Mouse (Mus musculus) CH12.LX (cell line): ENCODE measurements around the gene Arfip1. TPM values are rescaled to one million over a fixed set of nuclear protein-coding genes. Genes with fewer than 3 reads are reported as not detected.

Experiments used
- DNase-seq: peaks from one replicate; pipeline ENCODE4 v3.0.0-alpha.2; 2013; ENCODE audit errors: extremely low read depth
- H3K27ac ChIP-seq: 2 replicates; pipeline ENCODE4 v1.5.1; 2012; ENCODE audit warnings: low read depth, mild to moderate bottlenecking, control low read depth, moderate library complexity; ENCODE audit not compliant: insufficient read depth
- H3K27me3 ChIP-seq: replicated peaks from 2 replicates; pipeline ENCODE3; 2012; ENCODE audit warnings: inconsistent platforms
- H3K36me3 ChIP-seq, 2 experiments: replicated peaks in 1 of 2; 2 replicates each; pipeline versions ENCODE3 to v1.6.1; 2012; ENCODE audit warnings: inconsistent platforms in 1 of 2, low read length in 1 of 2, mild to moderate bottlenecking in 1 of 2, mixed read lengths in 1 of 2, moderate library complexity in 1 of 2; ENCODE audit not compliant: control insufficient read depth in 1 of 2, insufficient read depth in 1 of 2
- H3K4me1 ChIP-seq, 2 experiments: 2 replicates each; pipeline ENCODE4 v1.6.1; 2012; ENCODE audit warnings: inconsistent platforms in 1 of 2, moderate library complexity in 1 of 2; ENCODE audit not compliant: insufficient read depth in 2 of 2, control insufficient read depth in 1 of 2
- H3K4me2 ChIP-seq: 2 replicates; pipeline ENCODE4 v1.6.1; 2012; ENCODE audit warnings: low read depth, mild to moderate bottlenecking, control low read depth; ENCODE audit not compliant: poor library complexity, insufficient read depth, severe bottlenecking
- H3K4me3 ChIP-seq, 3 experiments: fragments of 150-350 bp in 1 of 3; sonication (generic) in 1 of 3; replicated peaks in 1 of 3; 2 replicates each; pipeline versions ENCODE3 to v1.5.1; 2011 to 2012; ENCODE audit warnings: low read depth in 2 of 3, low read length in 2 of 3, mild to moderate bottlenecking in 2 of 3, moderate library complexity in 2 of 3, control low read depth in 1 of 3, improper control_type of control experiment in 1 of 3, inconsistent platforms in 1 of 3, mixed read lengths in 1 of 3; ENCODE audit not compliant: poor library complexity in 1 of 3
- H3K79me2 ChIP-seq: replicated peaks from 2 replicates; pipeline ENCODE4 v1.6.1; 2012; ENCODE audit warnings: mild to moderate bottlenecking, moderate library complexity; ENCODE audit not compliant: control insufficient read depth, poor library complexity, insufficient read depth, severe bottlenecking; ENCODE audit errors: extremely low read depth
- H3K9ac ChIP-seq: 2 replicates; pipeline ENCODE4 v1.6.1; 2012; ENCODE audit warnings: low read depth, mild to moderate bottlenecking, control low read depth, moderate library complexity; ENCODE audit not compliant: insufficient read depth
- H3K9me3 ChIP-seq: replicated peaks from 2 replicates; pipeline ENCODE3; 2012; ENCODE audit warnings: low read length, inconsistent platforms, mixed read lengths
- BHLHE40 ChIP-seq: IDR thresholded peaks from 2 replicates; pipeline ENCODE4 v1.6.1; 2011; ENCODE audit warnings: mild to moderate bottlenecking, low read depth, low read length, improper control_type of control experiment
- CHD1 ChIP-seq: IDR thresholded peaks from 2 replicates; pipeline ENCODE4 v1.6.1; 2012; ENCODE audit warnings: low read depth, low read length, improper control_type of control experiment, inconsistent platforms
- CHD2 ChIP-seq: IDR thresholded peaks from 2 replicates; pipeline ENCODE4 v1.6.1; 2011; ENCODE audit warnings: low read length, improper control_type of control experiment
- CTCF ChIP-seq, 2 experiments: IDR thresholded peaks in 1 of 2; conservative IDR thresholded peaks in 1 of 2; 2 replicates each; pipeline ENCODE4 v1.5.1; 2011 to 2012; ENCODE audit warnings: low read depth in 2 of 2, low read length in 2 of 2, improper control_type of control experiment in 1 of 2, inconsistent platforms in 1 of 2, mild to moderate bottlenecking in 1 of 2, moderate library complexity in 1 of 2
- E2F4 ChIP-seq: IDR thresholded peaks from 2 replicates; pipeline ENCODE4 v1.6.1; 2011; ENCODE audit warnings: low read depth, low read length, improper control_type of control experiment; ENCODE audit not compliant: insufficient replicate concordance
- ETS1 ChIP-seq: conservative IDR thresholded peaks from 2 replicates; pipeline ENCODE4 v1.6.1; 2012; ENCODE audit warnings: low read depth, mild to moderate bottlenecking, inconsistent platforms, low read length, improper control_type of control experiment, moderate library complexity
- IRF4 ChIP-seq: IDR thresholded peaks from 2 replicates; pipeline ENCODE4 v1.6.1; 2014; ENCODE audit warnings: low read depth, mild to moderate bottlenecking, inconsistent platforms, low read length, improper control_type of control experiment
- KAT2A ChIP-seq: IDR thresholded peaks from 2 replicates; pipeline ENCODE4 v1.6.1; 2012; ENCODE audit warnings: low read length, improper control_type of control experiment, inconsistent platforms; ENCODE audit not compliant: insufficient replicate concordance
- MAFK ChIP-seq: IDR thresholded peaks from 2 replicates; pipeline ENCODE4 v1.6.1; 2011; ENCODE audit warnings: low read length, improper control_type of control experiment; ENCODE audit not compliant: insufficient replicate concordance
- MAX ChIP-seq: IDR thresholded peaks from 2 replicates; pipeline ENCODE4 v1.6.1; 2011; ENCODE audit warnings: low read length, improper control_type of control experiment
- MYC ChIP-seq: IDR thresholded peaks from 2 replicates; pipeline ENCODE4 v1.6.1; 2011; ENCODE audit warnings: low read depth, mild to moderate bottlenecking, improper control_type of control experiment, low read length
- NELFE ChIP-seq: IDR thresholded peaks from 2 replicates; pipeline ENCODE4 v1.6.1; 2011; ENCODE audit warnings: low read depth, low read length, improper control_type of control experiment
- RAD21 ChIP-seq: IDR thresholded peaks from 2 replicates; pipeline ENCODE4 v1.6.1; 2011; ENCODE audit warnings: low read depth, mild to moderate bottlenecking, low read length, improper control_type of control experiment, moderate library complexity
- SIN3A ChIP-seq: IDR thresholded peaks from 2 replicates; pipeline ENCODE4 v1.6.1; 2012; ENCODE audit warnings: low read length, improper control_type of control experiment, inconsistent platforms
- ZMIZ1 ChIP-seq: IDR thresholded peaks from 2 replicates; pipeline ENCODE4 v1.6.1; 2012; ENCODE audit warnings: low read depth, mild to moderate bottlenecking, inconsistent platforms, low read length, improper control_type of control experiment
- dilution Hi-C: fragments of 300-500 bp; cut with MboI; formaldehyde crosslinking; loops from 2 replicates; pipeline ENCODE4 v1.14.3; 2020; ENCODE audit warnings: low sequenced_read_pairs; ENCODE audit not compliant: extremely low pct_unique_long_range_greater_than_20kb, extremely low pct_ligation_motif_present
- in situ Hi-C: fragments of 300-500 bp; cut with MboI; formaldehyde crosslinking; loops from 3 replicates; pipeline ENCODE4 v1.14.3; 2019; ENCODE audit warnings: low sequenced_read_pairs, low pct_ligation_motif_present, low pct_unique_long_range_greater_than_20kb, mixed read lengths
- polyA plus RNA-seq: library from polyadenylated mRNA; unstranded; fragments of >175 nt; gene quantifications from 2 replicates; pipeline ENCODE4 v1.2.1, GENCODE M21; 2012; ENCODE audit warnings: low read depth; ENCODE audit not compliant: insufficient read length
- total RNA-seq, 2 experiments: library from RNA; depleted of rRNA; stranded (reverse); fragments of 300-350 nt in 1 of 2; fragments of >200 nt in 1 of 2; gene quantifications; 2 replicates each; pipeline ENCODE4 v1.2.3; 2012 to 2014

Gene Arfip1
- total and polyA plus RNA-seq, 3 experiments = 29.6 to 66.5 (median 36.8) TPM

DNA sequence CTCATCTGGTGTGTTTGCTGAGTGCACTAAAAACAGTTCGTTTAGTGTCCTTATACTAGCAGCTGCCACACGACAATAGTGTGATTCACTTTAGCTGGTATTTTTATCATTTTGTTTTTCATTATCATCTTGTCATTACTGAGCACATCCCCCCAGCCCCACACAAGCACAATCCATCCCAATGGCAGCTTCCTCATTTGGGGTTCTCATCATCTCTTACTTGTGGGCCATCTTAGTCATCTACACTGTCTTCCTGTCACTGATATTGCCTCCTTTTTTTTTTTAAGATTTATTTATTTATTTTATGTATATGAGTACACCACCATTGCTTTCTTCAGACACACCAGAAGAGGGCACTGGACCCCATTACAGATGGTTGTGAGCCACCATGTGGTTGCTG is 36.2 kb upstream of the Arfip1 start:
- no peak for TF ChIP-seq CTCF (conservative IDR thresholded peaks at IDR 0.05 in 1 of 2, IDR thresholded peaks at IDR 0.05 in 1 of 2; ENCODE audit: low read depth in 2 of 2, low read length in 2 of 2)
- TF ChIP-seq E2F4 = no peak
- TF ChIP-seq ETS1 = no peak
- no peak for TF ChIP-seq RAD21
- TF ChIP-seq BHLHE40 = no peak
- TF ChIP-seq MYC = no peak
- no peak for TF ChIP-seq ZMIZ1
- TF ChIP-seq CHD1 = no peak
- no peak for TF ChIP-seq NELFE
- no peak for TF ChIP-seq MAX
- TF ChIP-seq IRF4 = no peak
- TF ChIP-seq MAFK = no peak
- no peak for TF ChIP-seq SIN3A
- no peak for TF ChIP-seq CHD2
- peaks cover 3 to 13% of the 10 kb centered on the region in 2 experiments; a peak in 3 of 4 replicates for H3K4me1 ChIP-seq
- H3K79me2 ChIP-seq = no peaks in the 10 kb centered on the region
- H3K9ac ChIP-seq = no peak overlapping the region
- H3K27ac ChIP-seq = no peak overlapping the region
- no peak overlapping the region for H3K4me2 ChIP-seq
- no peaks in the 10 kb centered on the region for H3K36me3 ChIP-seq
- DNase-seq = no peak
- dilution Hi-C loops (no loop called here), in situ Hi-C loops (no loop called here)
- no peaks in the 10 kb centered on the region for H3K27me3 ChIP-seq
- H3K4me3 ChIP-seq = no peak overlapping the region
- H3K9me3 ChIP-seq = peaks cover 3% of the 10 kb centered on the region

DNA sequence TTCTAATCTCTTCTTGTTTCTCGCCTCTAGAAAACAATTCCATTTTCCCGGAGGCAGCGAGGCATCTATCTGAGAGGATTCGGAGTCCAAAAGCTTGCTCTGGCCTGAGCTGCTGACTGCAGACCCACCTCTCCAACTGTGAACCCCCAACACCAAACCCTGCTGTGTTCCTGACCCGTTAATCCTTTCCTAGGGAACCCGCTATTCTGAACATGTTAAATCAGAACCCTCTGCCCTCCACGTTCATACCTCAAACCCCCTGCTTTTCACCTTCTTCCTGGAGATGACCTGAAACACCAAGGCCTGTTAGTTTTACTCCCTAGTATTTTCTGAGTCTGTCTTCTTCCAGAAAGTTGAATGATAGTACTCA is 33.4 kb upstream of the Arfip1 start:
- TF ChIP-seq CTCF (conservative IDR thresholded peaks at IDR 0.05 in 1 of 2, IDR thresholded peaks at IDR 0.05 in 1 of 2; ENCODE audit: low read depth in 2 of 2, low read length in 2 of 2) (no peak), KAT2A (no peak)
- TF ChIP-seq, all 38 proteins: peak for 0
- dilution Hi-C loops = no loop called here

More for the DNA sequence above, 33.4 kb upstream of the Arfip1 start:
- in situ Hi-C loops = no loop called here
- DNase-seq = no peak
- H3K4me2 ChIP-seq = no peak overlapping the region
- H3K9me3 ChIP-seq = peaks cover 10% of the 10 kb centered on the region
- no peaks in the 10 kb centered on the region for H3K36me3 ChIP-seq
- H3K27me3 ChIP-seq = no peaks in the 10 kb centered on the region
- no peaks in the 10 kb centered on the region for H3K79me2 ChIP-seq
- H3K27ac ChIP-seq = no peak overlapping the region
- H3K9ac ChIP-seq = no peak overlapping the region
- peaks cover 3% of the 10 kb centered on the region in 2 experiments; a peak in 2 of 4 replicates for H3K4me1 ChIP-seq
- H3K4me3 ChIP-seq = no peak overlapping the region
